Mouse (Mus musculus): ENCODE data around the gene Igsf3. TPM values are rescaled to one million over a fixed set of nuclear protein-coding genes. Genes with fewer than 3 reads are reported as not detected.
"Not testable (repeated sequence)": the region's sequence is repeated elsewhere in the genome, so short reads cannot be mapped to it uniquely, and the experiment has no call there.

Gene Igsf3
- total RNA-seq, 2 experiments from 2014 or later: 15.7 to 17.6 TPM

- DNase-seq (ENCODE audit: low spot score in 2 of 2): no peak
Measured at GRCm38 (mm10) chr3:101404620-101405415, 27.9 kb downstream of the Igsf3 start.

GRCm38 (mm10) chr3:101405495-101405894 lies 28.6 kb downstream of the Igsf3 start:
- peak; percentile 87 to 95 for DNase-seq (ENCODE audit: low spot score in 2 of 2)

- DNase-seq (ENCODE audit: low spot score in 2 of 2): no peak
Measured at GRCm38 (mm10) chr3:101406097-101406496, 29.2 kb downstream of the Igsf3 start.

- no peak for DNase-seq (ENCODE audit: low spot score in 2 of 2)
Measured at GRCm38 (mm10) chr3:101407568-101407967, 30.7 kb downstream of the Igsf3 start.

- no peak for DNase-seq (ENCODE audit: low spot score in 2 of 2)
Measured at GRCm38 (mm10) chr3:101408953-101409750, 32.3 kb downstream of the Igsf3 start.

GRCm38 (mm10) chr3:101410202-101410601 lies 33.3 kb downstream of the Igsf3 start:
- DNase-seq (ENCODE audit: low spot score in 2 of 2): no peak

GRCm38 (mm10) chr3:101410745-101411144 lies 33.9 kb downstream of the Igsf3 start:
- DNase-seq (ENCODE audit: low spot score in 2 of 2): no peak

GRCm38 (mm10) chr3:101411626-101412025 lies 34.7 kb downstream of the Igsf3 start:
- DNase-seq (ENCODE audit: low spot score in 2 of 2): no peak

- DNase-seq (ENCODE audit: low spot score in 2 of 2): no peak
Measured at GRCm38 (mm10) chr3:101412115-101412514, 35.2 kb downstream of the Igsf3 start.

- not testable (repeated sequence) for DNase-seq (ENCODE audit: low spot score in 2 of 2)
Measured at GRCm38 (mm10) chr3:101413013-101413412, 36.1 kb downstream of the Igsf3 start.

GRCm38 (mm10) chr3:101418740-101419652 lies 42.1 kb downstream of the Igsf3 start:
- no peak for DNase-seq (ENCODE audit: low spot score in 2 of 2)

- DNase-seq (ENCODE audit: low spot score in 2 of 2): no peak
Measured at GRCm38 (mm10) chr3:101419653-101419994, 42.7 kb downstream of the Igsf3 start.

GRCm38 (mm10) chr3:101423188-101423587 lies 46.3 kb downstream of the Igsf3 start:
- no peak for DNase-seq (ENCODE audit: low spot score in 2 of 2)

- no peak for DNase-seq (ENCODE audit: low spot score in 2 of 2)
Measured at GRCm38 (mm10) chr3:101424295-101424885, 47.5 kb downstream of the Igsf3 start.

GRCm38 (mm10) chr3:101429982-101430754 lies 53.3 kb downstream of the Igsf3 start:
- no peak for DNase-seq (ENCODE audit: low spot score in 2 of 2)

GRCm38 (mm10) chr3:101430755-101431115 lies 53.9 kb downstream of the Igsf3 start:
- no peak for DNase-seq (ENCODE audit: low spot score in 2 of 2)

- no peak for DNase-seq (ENCODE audit: low spot score in 2 of 2)
Measured at GRCm38 (mm10) chr3:101435672-101436071, 58.8 kb downstream of the Igsf3 start.

- no peak for DNase-seq (ENCODE audit: low spot score in 2 of 2)
Measured at GRCm38 (mm10) chr3:101436469-101436868, 59.6 kb downstream of the Igsf3 start.

GRCm38 (mm10) chr3:101437021-101437563 lies 60.2 kb downstream of the Igsf3 start:
- DNase-seq (ENCODE audit: low spot score in 2 of 2): no peak

Data from layer of hippocampus, adult 18-20 months (tissue).